Mouse (Mus musculus) left cerebral cortex, adult 6 months (tissue): ENCODE data around the gene Olfr104-ps. TPM values are rescaled to one million over a fixed set of nuclear protein-coding genes. Genes with fewer than 3 reads are reported as not detected.

ENCODE experiments used
- long read RNA-seq, 2 experiments: library from polyadenylated mRNA; unstranded; transcript quantifications; one replicate each; pipeline ENCODE4 v2.0.0; 2019 to 2020
- polyA plus RNA-seq: library from polyadenylated mRNA; unstranded; fragments of <200 nt; fragmentation: Nextera tagmentation; gene quantifications from 2 replicates; pipeline ENCODE4 v1.2.3, GENCODE M21; 2021

Olfr104-ps gene
- not detected in 2 replicates for polyA plus RNA-seq
- long read RNA-seq, experiment 1: 0 reads
- long read RNA-seq, experiment 2: 0 reads

DNA sequence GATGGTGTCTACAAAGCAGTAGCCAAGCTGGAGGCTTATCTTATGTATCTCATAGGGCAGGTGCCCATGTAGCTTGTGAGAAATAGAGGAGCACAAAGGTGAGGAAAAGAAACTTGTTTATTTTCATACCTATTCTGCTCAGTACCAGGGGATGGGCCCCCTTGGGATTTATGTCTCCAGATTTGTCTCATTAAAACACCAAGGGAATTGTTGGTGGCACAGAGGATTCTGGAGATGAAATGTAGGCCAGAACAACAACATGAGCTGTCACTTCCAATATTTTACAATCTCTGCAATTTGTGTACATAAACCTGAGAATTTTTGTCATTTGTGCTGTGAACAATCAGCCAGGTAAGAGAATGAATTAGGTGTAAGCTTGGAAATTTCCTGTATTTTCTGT, at the start of gene Olfr104-ps:
Gene Olfr104-ps, plus strand, starts transcription at position 301 of the 400 bp plus-strand sequence.

DNA sequence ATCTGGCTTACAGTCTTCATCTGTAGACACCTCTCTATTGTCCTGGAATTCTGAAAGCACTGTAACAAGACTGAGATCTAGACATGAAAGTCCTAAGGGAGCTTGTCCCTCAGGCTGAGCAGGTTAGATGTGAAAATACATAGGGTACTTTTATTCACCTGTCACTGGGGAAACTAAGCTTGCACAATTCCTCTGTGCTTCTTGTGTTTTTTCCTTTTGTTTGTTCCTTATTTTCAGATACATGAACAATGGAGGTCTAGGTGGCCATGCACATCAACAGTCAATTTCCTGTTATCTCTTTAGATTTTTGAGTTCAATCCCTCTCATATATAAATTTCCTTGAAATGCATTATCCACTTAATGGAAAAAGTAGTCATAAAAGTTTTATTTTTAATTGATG, 42.4 kb upstream of the Olfr104-ps start, which contains the start of gene Olfr102:
Gene Olfr102, minus strand, starts transcription at position 101 of the 400 bp plus-strand sequence.

DNA sequence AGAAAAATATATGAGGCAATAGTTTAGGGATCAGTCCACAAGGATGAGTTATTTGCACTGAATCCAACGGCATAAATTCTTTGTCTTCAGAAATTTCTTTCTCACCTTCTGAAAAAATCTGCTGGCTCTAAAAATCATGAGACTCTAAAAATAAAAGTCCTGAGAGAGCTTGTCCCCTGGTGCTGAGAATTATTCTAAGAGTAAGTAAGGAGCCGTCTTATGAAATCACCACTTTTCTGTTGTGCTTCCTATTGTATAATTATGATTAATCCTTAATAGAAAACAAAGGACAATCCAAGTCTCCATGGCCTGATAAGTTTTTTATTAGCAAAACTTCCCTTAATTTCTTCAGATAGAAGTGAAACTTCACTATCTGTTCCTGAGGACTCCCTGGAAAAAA, 19.8 kb upstream of the Olfr104-ps start, which contains the start of gene Olfr103:
Gene Olfr103, minus strand, starts transcription at position 101 of the 400 bp plus-strand sequence.

DNA sequence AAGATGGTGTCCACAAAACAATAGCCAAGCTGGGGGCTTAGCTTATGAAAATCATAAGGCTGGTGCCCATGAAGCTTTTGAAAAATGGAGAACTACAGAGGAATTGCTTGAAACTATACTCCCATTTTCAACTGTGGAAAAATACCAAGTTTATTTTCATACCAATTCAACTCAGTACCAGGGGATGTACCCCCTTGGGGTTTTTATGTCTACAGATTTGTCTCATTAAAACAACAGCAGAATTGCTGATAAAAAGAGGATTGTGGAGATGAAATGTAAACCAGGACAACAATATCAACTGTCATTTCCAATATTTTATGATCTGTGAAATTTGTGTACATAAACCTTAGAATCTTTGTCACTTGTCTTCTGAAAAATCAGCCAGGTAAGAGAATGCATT, 19.4 kb downstream of the Olfr104-ps start, which contains the start of gene Olfr105-ps:
Gene Olfr105-ps, plus strand, starts transcription at position 301 of the 400 bp plus-strand sequence.

DNA sequence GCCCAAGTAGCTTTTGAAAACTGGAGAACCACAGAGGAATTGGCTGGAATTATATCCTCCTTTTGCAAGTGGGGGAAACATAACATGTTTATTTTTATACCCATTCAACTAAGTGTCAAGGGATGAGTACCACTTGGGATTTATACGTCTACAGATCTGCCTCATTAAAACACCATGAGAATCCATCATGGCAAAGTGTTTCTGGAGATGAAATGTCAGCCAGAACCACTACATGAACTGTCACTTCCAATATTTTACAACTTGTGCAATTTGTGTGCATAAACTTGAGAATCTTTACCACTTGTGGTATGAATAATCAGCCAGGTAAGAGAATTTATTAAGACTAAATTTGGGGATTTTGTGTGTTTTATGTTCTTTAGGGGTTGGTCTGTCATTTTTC, 30.7 kb downstream of the Olfr104-ps start, which contains the start of gene Olfr106-ps:
Gene Olfr106-ps, plus strand, starts transcription at position 301 of the 400 bp plus-strand sequence.

DNA sequence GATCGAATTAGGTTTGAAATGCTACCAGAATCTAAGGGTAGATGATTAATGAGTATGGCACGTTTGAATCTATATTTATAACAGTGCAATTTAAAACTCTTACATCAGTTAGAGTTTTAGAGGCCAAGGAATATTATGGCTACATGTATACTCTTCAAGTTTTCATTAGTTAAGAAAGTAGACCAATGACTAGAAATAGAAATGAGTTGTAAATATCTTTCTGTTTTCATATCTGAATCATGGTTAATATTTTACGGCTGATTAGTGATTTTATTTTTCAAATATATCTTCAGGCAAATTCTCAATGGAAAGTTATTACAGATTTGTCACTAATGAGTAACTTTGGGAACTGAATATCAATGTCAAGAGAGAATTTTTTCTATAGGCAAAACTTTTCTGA, 39.5 kb downstream of the Olfr104-ps start, which contains the start of gene Olfr107:
Gene Olfr107, plus strand, starts transcription at position 301 of the 400 bp plus-strand sequence.

Other genes starting within 250 kb of the Olfr104-ps start
- gene Olfr92, start 239.5 kb upstream of the Olfr104-ps start, polyA plus RNA-seq: not detected in 2 replicates
- not detected in 2 replicates for gene Olfr93, start 198.1 kb upstream of the Olfr104-ps start, polyA plus RNA-seq
- gene Ubd, start 165.7 kb upstream of the Olfr104-ps start, polyA plus RNA-seq: not detected in 2 replicates
- not detected in 2 replicates for gene Olfr94, start 158.6 kb upstream of the Olfr104-ps start, polyA plus RNA-seq
- gene Olfr95, start 146.5 kb upstream of the Olfr104-ps start, polyA plus RNA-seq: not detected in 2 replicates
- gene Olfr96, start 139.4 kb upstream of the Olfr104-ps start, polyA plus RNA-seq: not detected in 2 replicates
- not detected in 2 replicates for gene Olfr97, start 122.3 kb upstream of the Olfr104-ps start, polyA plus RNA-seq
- gene Olfr98, start 95.8 kb upstream of the Olfr104-ps start, polyA plus RNA-seq: not detected in 2 replicates
- gene H2-M3, start 89.4 kb upstream of the Olfr104-ps start, polyA plus RNA-seq: 4.9 and 5.0 TPM in 2 replicates
- not detected in 2 replicates for gene Olfr99, start 76.1 kb upstream of the Olfr104-ps start, polyA plus RNA-seq
- not detected in 2 replicates for gene Olfr101, start 55.3 kb upstream of the Olfr104-ps start, polyA plus RNA-seq
- not detected in 2 replicates for gene Olfr102, start 42.5 kb upstream of the Olfr104-ps start, polyA plus RNA-seq
- not detected in 2 replicates for gene Olfr103, start 19.9 kb upstream of the Olfr104-ps start, polyA plus RNA-seq
- not detected in 2 replicates for gene Olfr105-ps, start 19.5 kb downstream of the Olfr104-ps start, polyA plus RNA-seq
- not detected in 2 replicates for gene Olfr106-ps, start 30.8 kb downstream of the Olfr104-ps start, polyA plus RNA-seq
- not detected in 2 replicates for gene Olfr107, start 39.6 kb downstream of the Olfr104-ps start, polyA plus RNA-seq
- not detected in 2 replicates for gene Olfr108, start 85.9 kb downstream of the Olfr104-ps start, polyA plus RNA-seq
- not detected in 2 replicates for gene Olfr109, start 99.3 kb downstream of the Olfr104-ps start, polyA plus RNA-seq
- not detected in 2 replicates for gene H2-M2, start 124.0 kb downstream of the Olfr104-ps start, polyA plus RNA-seq
- not detected in 2 replicates for gene Olfr110, start 132.9 kb downstream of the Olfr104-ps start, polyA plus RNA-seq
- 0.11 TPM in 1 of 2 replicates, not detected in the other for gene Olfr111, start 148.4 kb downstream of the Olfr104-ps start, polyA plus RNA-seq
- not detected in 2 replicates for gene Olfr112, start 209.9 kb downstream of the Olfr104-ps start, polyA plus RNA-seq
- gene Olfr113, start 218.1 kb downstream of the Olfr104-ps start, polyA plus RNA-seq: not detected in 2 replicates
- not detected in 2 replicates for gene Olfr114, start 233.2 kb downstream of the Olfr104-ps start, polyA plus RNA-seq